Mouse (Mus musculus): ENCODE data around the gene Klk8.

- TF ChIP-seq CTCF (IDR thresholded peaks at IDR 0.05): no peak
- TF ChIP-seq POLR2A (IDR thresholded peaks at IDR 0.05; ENCODE audit: insufficient read depth, low read depth, low read length): no peak
- TF ChIP-seq EP300 (IDR thresholded peaks at IDR 0.05; ENCODE audit: insufficient read depth, low read depth, low read length): no peak
These were observed 9.3 kb upstream of the Klk8 start for GRCm38 (mm10) chr7:43788096-43788495.

Measured in heart, adult 2 months (tissue).